Mouse (Mus musculus) right cerebral cortex, postnatal 25 days (tissue): ENCODE data around the gene Acss1.

Experiments used
- DNase-seq: peaks from one replicate; pipeline ENCODE4 v3.0.0; 2022

Gene Acss1

GRCm38 (mm10) chr2:150665534-150666451 is 2.5 kb downstream of the Acss1 start:
- DNase-seq, result no peak

GRCm38 (mm10) chr2:150665006-150665405 is 3.3 kb downstream of the Acss1 start:
- DNase-seq, result no peak

GRCm38 (mm10) chr2:150664152-150664920 is 4.0 kb downstream of the Acss1 start:
- DNase-seq, result no peak

- DNase-seq, result no peak
These were observed 5.0 kb downstream of the Acss1 start for GRCm38 (mm10) chr2:150663255-150663654.

GRCm38 (mm10) chr2:150662007-150662406 is 6.3 kb downstream of the Acss1 start:
- no peak for DNase-seq

GRCm38 (mm10) chr2:150660668-150661451 is 7.4 kb downstream of the Acss1 start:
- no peak for DNase-seq

GRCm38 (mm10) chr2:150660049-150660448 is 8.3 kb downstream of the Acss1 start:
- DNase-seq, result no peak

GRCm38 (mm10) chr2:150656975-150657768 is 11.1 kb downstream of the Acss1 start:
- no peak for DNase-seq

GRCm38 (mm10) chr2:150656112-150656511 is 12.2 kb downstream of the Acss1 start:
- DNase-seq, result no peak

- no peak for DNase-seq
These were observed 13.0 kb downstream of the Acss1 start for GRCm38 (mm10) chr2:150655290-150655689.

GRCm38 (mm10) chr2:150654814-150655213 is 13.5 kb downstream of the Acss1 start:
- no peak for DNase-seq

- DNase-seq, result no peak
These were observed 16.9 kb downstream of the Acss1 start for GRCm38 (mm10) chr2:150651366-150651765.

- DNase-seq, result no peak
These were observed 17.7 kb downstream of the Acss1 start for GRCm38 (mm10) chr2:150650511-150651074.

- DNase-seq, result no peak
These were observed 19.9 kb downstream of the Acss1 start for GRCm38 (mm10) chr2:150648300-150648895.

GRCm38 (mm10) chr2:150647681-150648299 is 20.5 kb downstream of the Acss1 start:
- DNase-seq, result no peak

- no peak for DNase-seq
These were observed 21.7 kb downstream of the Acss1 start for GRCm38 (mm10) chr2:150646411-150647121.

GRCm38 (mm10) chr2:150645225-150645624 is 23.1 kb downstream of the Acss1 start:
- DNase-seq, result no peak

GRCm38 (mm10) chr2:150643726-150644415 is 24.4 kb downstream of the Acss1 start:
- peak; percentile 47 for DNase-seq

- no peak for DNase-seq
These were observed 25.1 kb downstream of the Acss1 start for GRCm38 (mm10) chr2:150643166-150643565.

- DNase-seq, result no peak
These were observed 29.9 kb downstream of the Acss1 start for GRCm38 (mm10) chr2:150638370-150638733.
